Mouse (Mus musculus) embryonic facial prominence, embryonic 12.5 days (tissue): ENCODE results near the gene Slc5a1. TPM values are rescaled to one million over a fixed set of nuclear protein-coding genes. Genes with fewer than 3 reads are reported as not detected.

ENCODE experiments used
- polyA plus RNA-seq: library from polyadenylated mRNA; unstranded; fragments of >200 nt; fragmentation: Nextera tagmentation; extraction: Ambion mirVana; gene quantifications from 2 replicates; pipeline ENCODE4 v1.2.1, GENCODE M21; 2016

Gene Slc5a1
- polyA plus RNA-seq, 1 experiment from 2014 or later = not detected

Other genes starting within 250 kb of the Slc5a1 start
- 14.1 and 16.2 TPM in 2 replicates for gene Prr14l, start 250.0 kb upstream of the Slc5a1 start, polyA plus RNA-seq
- 30.4 and 31.9 TPM in 2 replicates for gene Depdc5, start 240.5 kb upstream of the Slc5a1 start, polyA plus RNA-seq
- 397 and 405 TPM in 2 replicates for gene Ywhah, start 85.4 kb upstream of the Slc5a1 start, polyA plus RNA-seq
- 5.9 and 6.8 TPM in 2 replicates for gene Spon2, start 114.2 kb downstream of the Slc5a1 start, polyA plus RNA-seq
- gene Ctbp1, start 170.8 kb downstream of the Slc5a1 start, polyA plus RNA-seq = 418 and 438 TPM in 2 replicates
- 132 and 134 TPM in 2 replicates for gene Maea, start 231.3 kb downstream of the Slc5a1 start, polyA plus RNA-seq